Comparison of ENCODE assay signal across 8 mouse cellular contexts in genomic region chr11:95384004-95384318, GRCm38 (mm10). TPM values are rescaled to one million over a fixed set of nuclear protein-coding genes. Genes with fewer than 3 reads are reported as not detected.
DNase-seq lines count a peak whose midpoint lies in the region; ATAC-seq and TF ChIP-seq lines count a peak whose summit lies in the region.

No protein-coding gene starts in this region.

- 40% methylated on average over 9 of the region's 9 CpGs for WGBS in kidney, embryonic 14.5 days
- 41% methylated on average over 9 of the region's 9 CpGs for WGBS in hindbrain, postnatal 0 days
- 41% methylated on average over 9 of the region's 9 CpGs for WGBS in midbrain, embryonic 15.5 days

- H3K4me2 ChIP-seq in kidney, embryonic 14.5 days (replicated peaks; ENCODE audit: low read depth, low read length), result peak overlapping the region; percentile 45
- peak overlapping the region; percentile 66 for H3K4me2 ChIP-seq in hindbrain, postnatal 0 days (ENCODE audit: low read depth, low read length)
- H3K4me2 ChIP-seq in midbrain, embryonic 15.5 days, result peak overlapping the region; percentile 42

- H3K27me3 ChIP-seq in kidney, embryonic 14.5 days (ENCODE audit: control insufficient read depth, insufficient read depth, low read length), result no peaks in the 10 kb centered on the region
- H3K27me3 ChIP-seq in hindbrain, postnatal 0 days (ENCODE audit: insufficient read depth, low read length), result no peaks in the 10 kb centered on the region
- H3K27me3 ChIP-seq in midbrain, embryonic 15.5 days (replicated peaks), result no peaks in the 10 kb centered on the region

- no peaks in the 10 kb centered on the region for H3K9me3 ChIP-seq in kidney, embryonic 14.5 days (ENCODE audit: control insufficient read depth, low read length)
- no peaks in the 10 kb centered on the region for H3K9me3 ChIP-seq in hindbrain, postnatal 0 days (ENCODE audit: low read length)
- H3K9me3 ChIP-seq in midbrain, embryonic 15.5 days, result no peaks in the 10 kb centered on the region

- peak overlapping the region; percentile 77 for H3K4me3 ChIP-seq in kidney, embryonic 14.5 days (ENCODE audit: low read length)
- peak overlapping the region; percentile 93; the same call in 1 of the 2 replicates for H3K4me3 ChIP-seq in cortical plate, adult 2 months (ENCODE audit: insufficient read depth, low read length)
- H3K4me3 ChIP-seq in hindbrain, postnatal 0 days (ENCODE audit: low read length), result peak overlapping the region; percentile 93
- H3K4me3 ChIP-seq in midbrain, embryonic 15.5 days, result peak overlapping the region; percentile 79

- intact Hi-C loops in left cerebral cortex, postnatal 14 days (cut with DNase I), result loop anchor here (2.0 to 10.0 kb wide), 3 partner anchors 73 to 269 kb away; partner anchors contain the start of gene Kat7

- H3K27ac ChIP-seq in kidney, embryonic 14.5 days (ENCODE audit: low read depth, low read length), result no peak overlapping the region
- no peak overlapping the region for H3K27ac ChIP-seq in cortical plate, adult 2 months (ENCODE audit: insufficient read depth, low read length)
- H3K27ac ChIP-seq in hindbrain, postnatal 0 days, result 0 out of 2 replicates have a peak overlapping the region, but pooled peaks have one; percentile 89
- peak overlapping the region; percentile 63; the same call in 1 of the 2 replicates for H3K27ac ChIP-seq in midbrain, embryonic 15.5 days

- peaks cover 5% of the 10 kb centered on the region; the same call in 1 of the 2 replicates for H3K4me1 ChIP-seq in kidney, embryonic 14.5 days (ENCODE audit: control insufficient read depth, insufficient read depth, low read length)
- H3K4me1 ChIP-seq in cortical plate, adult 2 months (ENCODE audit: control insufficient read depth, insufficient read depth, low read length), result peaks cover 5% of the 10 kb centered on the region; the same call in 1 of the 2 replicates
- no peaks in the 10 kb centered on the region; the same call in 1 of the 2 replicates for H3K4me1 ChIP-seq in hindbrain, postnatal 0 days (ENCODE audit: insufficient read depth, low read length)
- peaks cover 19% of the 10 kb centered on the region for H3K4me1 ChIP-seq in midbrain, embryonic 15.5 days

- H3K36me3 ChIP-seq in kidney, embryonic 14.5 days (ENCODE audit: control insufficient read depth, insufficient read depth, low read length), result peaks cover 36% of the 10 kb centered on the region
- peaks cover 27% of the 10 kb centered on the region; the same call in 1 of the 2 replicates for H3K36me3 ChIP-seq in hindbrain, postnatal 0 days (ENCODE audit: insufficient read depth, low read length)
- H3K36me3 ChIP-seq in midbrain, embryonic 15.5 days (replicated peaks), result peaks cover 20% of the 10 kb centered on the region; the same call in 1 of the 2 replicates

- ATAC-seq in kidney, embryonic 14.5 days (ENCODE audit: low FRiP score, low TSS enrichment), result no peak
- no peak for ATAC-seq in hindbrain, postnatal 0 days
- ATAC-seq in midbrain, embryonic 15.5 days (replicated peaks), result no peak

- no peak for TF ChIP-seq POLR2A in cortical plate, adult 2 months (IDR thresholded peaks at IDR 0.05; ENCODE audit: extremely low read depth, insufficient read depth, low read length)

- no peak for TF ChIP-seq CTCF in cortical plate, adult 2 months (IDR thresholded peaks at IDR 0.05; ENCODE audit: extremely low read depth, insufficient read depth, low read length)
- no peak for TF ChIP-seq CTCF in hindbrain, postnatal 0 days (IDR thresholded peaks at IDR 0.05; ENCODE audit: low read depth)

- no peak for DNase-seq in kidney, postnatal 36 days
- no peak for DNase-seq in hindbrain, postnatal 0 days (ENCODE audit: low spot score)
- DNase-seq in left cerebral cortex, adult 9 months (ENCODE audit: low spot score in 2 of 2), result no peak
- no peak for DNase-seq in urinary bladder, postnatal 4 days (ENCODE audit: low spot score in 2 of 2)
- DNase-seq in left cerebral cortex, postnatal 14 days (ENCODE audit: low spot score in 2 of 2), result no peak

- H3K9ac ChIP-seq in kidney, embryonic 14.5 days (ENCODE audit: low read depth, low read length), result peak overlapping the region; percentile 28; the same call in 1 of the 2 replicates
- H3K9ac ChIP-seq in hindbrain, postnatal 0 days (replicated peaks; ENCODE audit: low read length), result no peak overlapping the region; the same call in 1 of the 2 replicates
- peak overlapping the region; percentile 28; the same call in 1 of the 2 replicates for H3K9ac ChIP-seq in midbrain, embryonic 15.5 days

RNA-seq across cellular contexts. Expression of gene Slc35b1, which starts 0.5 kb away (rescaled TPM):
- polyA plus RNA-seq in kidney, embryonic 14.5 days (2014; fragmentation: Nextera tagmentation; extraction: Ambion mirVana), result 94.4 and 111 TPM in 2 replicates
- 77.9 and 78.2 TPM in 2 replicates for polyA plus RNA-seq in cortical plate, adult 2 months (2012; rRNA removed)
- total RNA-seq in hindbrain, postnatal 0 days (2014; rRNA removed), result 107 and 109 TPM in 2 replicates
- polyA plus RNA-seq in hindbrain, postnatal 0 days (2015; fragmentation: Nextera tagmentation; extraction: Ambion mirVana), result 158 and 159 TPM in 2 replicates
- polyA plus RNA-seq in midbrain, embryonic 15.5 days (2015; fragmentation: Nextera tagmentation; extraction: Ambion mirVana), result 143 TPM in 2 replicates
- total RNA-seq in left cerebral cortex, postnatal 14 days (2021), result 10 to 100 TPM; 72.8 to 78.9 TPM

RNA-seq across cellular contexts. Expression of gene Spop, which starts 29.9 kb away (rescaled TPM):
- polyA plus RNA-seq in kidney, embryonic 14.5 days (2014; fragmentation: Nextera tagmentation; extraction: Ambion mirVana), result 71.4 and 112 TPM in 2 replicates
- 128 and 136 TPM in 2 replicates for polyA plus RNA-seq in cortical plate, adult 2 months (2012; rRNA removed)
- total RNA-seq in hindbrain, postnatal 0 days (2014; rRNA removed), result 49.8 and 51.1 TPM in 2 replicates
- 210 and 212 TPM in 2 replicates for polyA plus RNA-seq in hindbrain, postnatal 0 days (2015; fragmentation: Nextera tagmentation; extraction: Ambion mirVana)
- 208 and 234 TPM in 2 replicates for polyA plus RNA-seq in midbrain, embryonic 15.5 days (2015; fragmentation: Nextera tagmentation; extraction: Ambion mirVana)
- 100 to 1,000 TPM; 156 to 160 TPM for total RNA-seq in left cerebral cortex, postnatal 14 days (2021)

RNA-seq across cellular contexts. Expression of gene Fam117a, which starts 47.1 kb away (rescaled TPM):
- polyA plus RNA-seq in kidney, embryonic 14.5 days (2014; fragmentation: Nextera tagmentation; extraction: Ambion mirVana), result 11.9 and 13.0 TPM in 2 replicates
- 7.5 and 7.7 TPM in 2 replicates for polyA plus RNA-seq in cortical plate, adult 2 months (2012; rRNA removed)
- total RNA-seq in hindbrain, postnatal 0 days (2014; rRNA removed), result 5.6 and 10.7 TPM in 2 replicates
- polyA plus RNA-seq in hindbrain, postnatal 0 days (2015; fragmentation: Nextera tagmentation; extraction: Ambion mirVana), result 1.9 and 2.8 TPM in 2 replicates
- polyA plus RNA-seq in midbrain, embryonic 15.5 days (2015; fragmentation: Nextera tagmentation; extraction: Ambion mirVana), result 2.2 and 2.3 TPM in 2 replicates
- 1 to 10 TPM; 2.1 to 4.0 TPM for total RNA-seq in left cerebral cortex, postnatal 14 days (2021)

Comparison
In these comparisons a context has a peak if more than half of its experiments do, and no peak if none do; other contexts are left out.
1. H3K27ac ChIP-seq: peak in hindbrain, postnatal 0 days (single experiment) and midbrain, embryonic 15.5 days (single experiment); none in kidney, embryonic 14.5 days (single experiment) and cortical plate, adult 2 months (single experiment).
2. Peak in every context shown above with its lines, with median percentiles within 50 percentile points of each other: H3K4me2 ChIP-seq and H3K4me3 ChIP-seq.